Mouse (Mus musculus): ENCODE data around the gene Rhox2e.
"Not testable (repeated sequence)": the region's sequence is repeated elsewhere in the genome, so short reads cannot be mapped to it uniquely, and the experiment has no call there.

DNA sequence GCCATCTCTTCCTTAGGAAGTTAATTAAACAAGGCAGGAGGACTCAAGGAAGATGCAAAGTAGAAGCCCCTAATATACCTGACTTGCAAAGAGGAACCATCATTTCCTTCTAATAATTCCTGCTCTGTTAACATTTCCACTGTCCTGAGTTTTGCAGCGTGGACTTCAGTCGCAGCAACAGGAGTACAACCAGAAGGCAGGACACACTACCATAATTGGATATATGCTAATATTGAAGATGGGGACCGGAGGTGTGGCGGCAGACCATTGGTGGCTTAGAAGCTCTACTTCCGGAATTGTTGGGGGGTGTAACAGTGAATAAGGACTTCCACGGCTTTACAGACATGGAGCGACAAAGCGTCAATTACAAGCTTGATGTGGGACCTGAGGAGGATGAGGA lies at the start of gene Rhox2e:
- not testable (repeated sequence) for TF ChIP-seq CTCF (IDR thresholded peaks at IDR 0.05; ENCODE audit: low read depth, low read length); POLR2A (IDR thresholded peaks at IDR 0.05; ENCODE audit: borderline replicate concordance, low read depth, low read length)

All from bone marrow macrophage, adult 2 months (primary cell).